Mouse (Mus musculus) kidney, embryonic 16.5 days (tissue): Measurements from ENCODE around the gene Prdm5. TPM values are rescaled to one million over a fixed set of nuclear protein-coding genes. Genes with fewer than 3 reads are reported as not detected.

ENCODE experiments used
- ATAC-seq: fragments of 200-750 bp; cut with Nextera tagmentation; 2 replicates; pipeline ENCODE4 v1.8.0; 2017; ENCODE audit warnings: moderate TSS enrichment; ENCODE audit not compliant: low FRiP score, low TSS enrichment
- H3K27ac ChIP-seq: fragments of 300-500 bp; sonication (generic); 2 replicates; pipeline ENCODE4 v1.5.1; 2014; ENCODE audit warnings: low read length
- H3K27me3 ChIP-seq: fragments of 300-500 bp; sonication (generic); 2 replicates; pipeline ENCODE4 v1.6.1; 2014; ENCODE audit warnings: low read length, control low read depth, mixed read lengths; ENCODE audit not compliant: insufficient read depth
- H3K36me3 ChIP-seq: fragments of 300-500 bp; sonication (generic); 2 replicates; pipeline ENCODE4 v1.6.1; 2014; ENCODE audit warnings: low read length, control low read depth, mixed read lengths; ENCODE audit not compliant: insufficient read depth
- H3K4me1 ChIP-seq: fragments of 300-500 bp; sonication (generic); 2 replicates; pipeline ENCODE4 v1.6.1; 2014; ENCODE audit warnings: low read length, control low read depth, mixed read lengths; ENCODE audit not compliant: insufficient read depth
- H3K4me2 ChIP-seq: fragments of 300-500 bp; sonication (generic); replicated peaks from 2 replicates; pipeline ENCODE4 v1.6.1; 2014; ENCODE audit warnings: low read depth, low read length
- H3K4me3 ChIP-seq: fragments of 300-500 bp; sonication (generic); 2 replicates; pipeline ENCODE4 v1.5.1; 2014; ENCODE audit warnings: mild to moderate bottlenecking, low read length
- H3K9ac ChIP-seq: fragments of 300-500 bp; sonication (generic); replicated peaks from 2 replicates; pipeline ENCODE4 v1.6.1; 2014; ENCODE audit warnings: low read length
- H3K9me3 ChIP-seq: fragments of 300-500 bp; sonication (generic); 2 replicates; pipeline ENCODE4 v1.6.1; 2016; ENCODE audit warnings: low read length, control low read depth
- WGBS: fragments of 180-500 bp; shearing (Covaris S2); extraction: QIAGEN DNeasy Blood & Tissue Kit; methylation state at CpG from one replicate; pipeline ENCODE4 v1.1.7; 2014; 5-methylcytosine and 5-hydroxymethylcytosine counted together
- polyA plus RNA-seq: library from polyadenylated mRNA; unstranded; fragments of >200 nt; fragmentation: Nextera tagmentation; extraction: Ambion mirVana; gene quantifications from 2 replicates; pipeline ENCODE4 v1.2.1, GENCODE M21; 2015

The Prdm5 gene
- polyA plus RNA-seq, 1 experiment from 2014 or later, result 20.3 TPM

GRCm38 (mm10) chr6:65811685-65812084 is 32.9 kb downstream of the Prdm5 start:
- Histone ChIP-seq H3K9ac (no peak overlapping the region), H3K4me3 (no peak overlapping the region), H3K9me3 (no peaks in the 10 kb centered on the region), H3K4me1 (no peaks in the 10 kb centered on the region), H3K27me3 (no peaks in the 10 kb centered on the region), H3K4me2 (no peak overlapping the region), H3K36me3 (no peaks in the 10 kb centered on the region), H3K27ac (no peak overlapping the region)
- WGBS, result 67% methylated on average over 3 of the region's 3 CpGs
- no peak for ATAC-seq

DNA sequence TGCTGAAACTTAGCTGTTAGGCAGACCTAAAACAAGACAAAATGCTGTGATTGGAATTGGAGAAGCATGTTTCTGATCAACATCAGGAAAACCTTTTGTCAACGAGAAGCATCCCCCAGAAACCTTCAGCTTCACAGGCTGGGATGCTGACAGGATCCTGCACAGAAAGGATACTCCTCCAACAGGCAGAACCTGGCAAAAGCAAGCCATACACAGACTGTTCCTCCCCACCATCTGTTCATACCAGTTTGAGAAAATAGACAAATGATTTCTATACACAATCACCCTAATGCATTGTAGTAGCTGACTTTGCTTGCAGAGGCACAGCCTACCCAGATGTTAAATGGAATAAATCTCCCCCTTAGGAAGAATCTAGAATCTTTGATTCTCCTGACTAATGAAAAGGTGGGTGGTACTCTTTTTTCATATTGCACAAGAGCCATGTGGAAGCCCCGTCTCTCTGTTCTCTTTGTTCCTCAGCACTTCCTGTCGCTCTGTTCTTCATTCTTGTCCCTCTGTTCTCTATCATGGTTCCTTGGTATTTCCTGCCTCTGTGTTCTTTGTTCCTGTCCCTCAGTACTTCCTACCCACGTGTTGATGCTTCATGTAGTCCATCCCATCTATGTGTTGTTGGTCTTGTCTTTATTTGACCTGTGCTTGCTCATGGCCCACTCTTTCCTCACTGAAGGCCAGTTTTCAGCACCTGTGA is 39.4 kb downstream of the Prdm5 start:
- Histone ChIP-seq H3K9me3 (no peaks in the 10 kb centered on the region), H3K9ac (no peak overlapping the region), H3K27me3 (no peaks in the 10 kb centered on the region), H3K36me3 (no peaks in the 10 kb centered on the region), H3K27ac (no peak overlapping the region), H3K4me1 (peaks cover 8% of the 10 kb centered on the region; the same call in 1 of the 2 replicates), H3K4me2 (no peak overlapping the region), H3K4me3 (no peak overlapping the region)
- WGBS, result 77% methylated on average over 4 of the region's 4 CpGs
- no peak for ATAC-seq

DNA sequence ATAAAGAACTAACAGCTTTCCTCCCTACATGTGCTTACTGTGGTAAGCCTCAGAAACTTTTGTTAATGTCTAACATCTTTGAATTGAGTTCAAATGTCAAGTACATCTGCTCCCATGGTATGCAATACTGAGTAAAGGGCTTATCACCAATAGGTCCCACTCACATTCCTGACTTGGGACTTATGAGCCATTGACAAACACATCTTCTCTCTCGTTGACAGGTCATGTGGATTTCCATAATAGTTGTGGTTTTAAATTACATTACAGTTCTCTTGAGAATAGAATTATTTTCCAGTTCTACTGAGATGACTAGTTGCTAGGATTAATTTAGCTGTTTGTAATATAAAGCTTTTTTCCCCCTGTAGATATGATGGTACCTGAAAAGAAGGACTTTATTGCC is 49.9 kb downstream of the Prdm5 start:
- Histone ChIP-seq H3K27ac (no peak overlapping the region), H3K27me3 (no peaks in the 10 kb centered on the region)

GRCm38 (mm10) chr6:65831443-65831842 is 52.7 kb downstream of the Prdm5 start:
- no peak overlapping the region for H3K27ac ChIP-seq
- H3K36me3 ChIP-seq, result peaks cover 22% of the 10 kb centered on the region
- no peak overlapping the region for H3K4me2 ChIP-seq
- H3K4me1 ChIP-seq, result no peaks in the 10 kb centered on the region
- no peak for ATAC-seq
- peaks cover 3% of the 10 kb centered on the region; the same call in 1 of the 2 replicates for H3K9me3 ChIP-seq
- 81% methylated on average over 5 of the region's 5 CpGs for WGBS
- no peaks in the 10 kb centered on the region for H3K27me3 ChIP-seq
- no peak overlapping the region for H3K4me3 ChIP-seq
- H3K9ac ChIP-seq, result no peak overlapping the region

More for the DNA sequence above, 49.9 kb downstream of the Prdm5 start:
- H3K4me2 ChIP-seq, result no peak overlapping the region
- H3K4me1 ChIP-seq, result no peaks in the 10 kb centered on the region
- WGBS, result 58% methylated on average over 1 of the region's 1 CpGs
- H3K4me3 ChIP-seq, result no peak overlapping the region
- H3K9me3 ChIP-seq, result peaks cover under 1% of the 10 kb centered on the region; the same call in 1 of the 2 replicates
- no peak overlapping the region for H3K9ac ChIP-seq
- ATAC-seq, result no peak
- H3K36me3 ChIP-seq, result peaks cover 19% of the 10 kb centered on the region

DNA sequence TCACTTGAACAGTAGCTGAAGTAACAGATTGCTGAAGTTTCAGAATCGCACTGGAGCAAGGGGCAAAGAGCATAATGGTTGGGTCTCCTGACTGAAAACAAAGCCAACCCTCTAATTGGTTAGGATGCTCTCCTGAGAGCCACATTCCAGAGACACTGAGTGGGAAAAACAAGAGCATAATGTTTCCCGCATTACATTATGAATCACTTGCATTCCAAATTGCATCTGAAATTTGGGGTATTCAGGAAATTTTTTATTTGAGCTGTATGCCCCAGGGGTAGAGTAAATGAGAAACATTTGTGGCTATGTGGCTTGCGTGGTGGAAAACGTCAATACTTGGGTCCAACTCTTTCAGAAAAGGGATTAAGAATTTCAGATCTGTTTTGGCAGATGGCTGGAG is 55.2 kb downstream of the Prdm5 start:
- Histone ChIP-seq H3K4me3 (no peak overlapping the region), H3K4me1 (no peaks in the 10 kb centered on the region), H3K27ac (no peak overlapping the region), H3K27me3 (no peaks in the 10 kb centered on the region), H3K9me3 (peaks cover 3% of the 10 kb centered on the region; the same call in 1 of the 2 replicates), H3K9ac (no peak overlapping the region), H3K36me3 (peaks cover 22% of the 10 kb centered on the region), H3K4me2 (no peak overlapping the region)
- ATAC-seq, result no peak
- WGBS, result 99% methylated on average over 4 of the region's 4 CpGs

GRCm38 (mm10) chr6:65842579-65842978 is 63.8 kb downstream of the Prdm5 start:
- Histone ChIP-seq H3K4me1 (no peaks in the 10 kb centered on the region), H3K27ac (no peak overlapping the region), H3K36me3 (no peaks in the 10 kb centered on the region), H3K9ac (no peak overlapping the region), H3K4me3 (no peak overlapping the region), H3K9me3 (no peaks in the 10 kb centered on the region), H3K27me3 (no peaks in the 10 kb centered on the region), H3K4me2 (no peak overlapping the region)
- 91% methylated on average over 4 of the region's 4 CpGs for WGBS
- ATAC-seq, result no peak

DNA sequence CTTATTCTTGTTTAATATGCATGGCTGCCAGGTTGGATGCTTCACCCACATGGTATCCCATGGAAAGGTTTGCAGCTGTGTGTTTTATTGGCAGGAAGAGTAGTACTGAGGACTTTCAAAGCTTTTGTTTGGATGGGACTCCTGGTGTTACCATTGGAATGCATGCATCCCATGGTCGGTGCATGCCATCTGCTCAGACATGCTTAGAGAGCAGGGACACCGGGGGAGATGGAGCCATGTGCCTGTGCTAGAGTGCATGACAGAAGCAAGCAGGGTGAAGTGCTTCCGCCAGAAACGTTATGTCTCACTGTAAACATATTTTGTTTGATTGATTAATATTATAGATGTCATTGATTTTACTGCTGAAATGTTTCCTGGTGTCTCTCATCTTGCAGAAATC is 70.3 kb downstream of the Prdm5 start:
- Histone ChIP-seq H3K27me3 (no peaks in the 10 kb centered on the region), H3K4me1 (no peaks in the 10 kb centered on the region), H3K36me3 (no peaks in the 10 kb centered on the region), H3K9ac (no peak overlapping the region), H3K27ac (no peak overlapping the region), H3K4me2 (no peak overlapping the region), H3K9me3 (no peaks in the 10 kb centered on the region), H3K4me3 (no peak overlapping the region)
- WGBS, result 64% methylated on average over 4 of the region's 4 CpGs
- no peak for ATAC-seq

DNA sequence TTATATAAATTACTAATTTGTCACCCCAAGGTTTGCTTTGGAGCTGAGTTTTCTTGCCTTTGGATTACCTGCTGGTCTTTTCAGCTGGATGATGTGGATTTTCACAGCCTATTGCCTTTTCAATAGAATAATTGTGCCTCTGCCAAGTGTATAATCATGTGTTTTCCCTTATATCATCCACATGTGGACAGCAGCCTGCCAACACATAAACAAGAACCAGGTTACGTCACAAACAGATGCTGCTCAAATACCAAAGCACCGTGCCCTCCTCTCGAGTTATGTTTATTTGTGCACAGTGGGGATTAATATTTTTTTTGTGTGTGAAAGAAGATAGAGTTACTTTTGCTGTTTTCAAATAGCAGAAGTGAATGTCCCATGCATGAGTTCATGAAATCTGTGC is 70.9 kb downstream of the Prdm5 start:
- no peak for ATAC-seq
- Histone ChIP-seq H3K4me2 (no peak overlapping the region), H3K9me3 (no peaks in the 10 kb centered on the region), H3K4me1 (no peaks in the 10 kb centered on the region), H3K27ac (no peak overlapping the region), H3K36me3 (no peaks in the 10 kb centered on the region), H3K9ac (no peak overlapping the region), H3K27me3 (no peaks in the 10 kb centered on the region), H3K4me3 (no peak overlapping the region)
- 82% methylated on average over 3 of the region's 3 CpGs for whole genome bisulfite sequencing

DNA sequence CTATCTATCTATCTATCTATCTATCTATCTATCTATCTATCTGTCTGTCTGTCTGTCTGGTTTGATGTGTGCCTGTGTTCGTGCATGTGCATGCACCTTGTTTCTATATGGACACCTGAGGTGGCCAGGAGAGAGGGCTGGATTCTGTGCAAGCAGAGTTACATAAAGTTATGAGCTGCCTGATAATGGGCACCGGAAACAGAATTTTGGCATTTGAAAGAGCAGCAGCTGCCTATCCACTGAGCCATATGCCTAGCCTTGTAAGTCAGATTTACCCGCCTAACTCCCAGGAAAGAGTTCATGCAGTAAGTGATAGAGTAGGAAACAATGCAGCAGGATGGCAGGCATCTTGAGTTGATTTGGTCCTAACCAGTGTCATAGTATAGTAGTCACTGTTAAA is 71.4 kb downstream of the Prdm5 start:
- Histone ChIP-seq H3K27ac (no peak overlapping the region), H3K27me3 (no peaks in the 10 kb centered on the region), H3K4me2 (no peak overlapping the region), H3K4me1 (no peaks in the 10 kb centered on the region), H3K9ac (no peak overlapping the region), H3K36me3 (no peaks in the 10 kb centered on the region), H3K4me3 (no peak overlapping the region), H3K9me3 (no peaks in the 10 kb centered on the region)
- WGBS, result 94% methylated on average over 3 of the region's 3 CpGs
- ATAC-seq, result no peak

- Histone ChIP-seq H3K27me3 (no peaks in the 10 kb centered on the region), H3K9ac (no peak overlapping the region), H3K27ac (no peak overlapping the region), H3K4me3 (no peak overlapping the region), H3K9me3 (no peaks in the 10 kb centered on the region), H3K36me3 (no peaks in the 10 kb centered on the region), H3K4me1 (no peaks in the 10 kb centered on the region), H3K4me2 (no peak overlapping the region)
- WGBS, result 64% methylated on average over 3 of the region's 3 CpGs
- ATAC-seq, result no peak
Measured at GRCm38 (mm10) chr6:65854020-65854419, 75.2 kb downstream of the Prdm5 start.
